Mouse (Mus musculus) granulocyte monocyte progenitor cell, adult 5-6 weeks (primary cell): ENCODE measurements around the gene 4930539E08Rik. TPM values are rescaled to one million over a fixed set of nuclear protein-coding genes. Genes with fewer than 3 reads are reported as not detected.

Experiments used
- ATAC-seq: replicated peaks from 2 replicates; pipeline ENCODE4 v1.8.0; 2016; ENCODE audit warnings: mild to moderate bottlenecking, moderate TSS enrichment, inconsistent platforms; ENCODE audit not compliant: poor library complexity, severe bottlenecking
- total RNA-seq, 2 experiments: library from RNA; stranded (forward) in 1 of 2; stranded (reverse) in 1 of 2; fragments of 200-712, 200-1000 nt in 1 of 2; fragments of >200 nt in 1 of 2; fragmentation: Nextera tagmentation in 1 of 2; gene quantifications; 2 replicates each; pipeline ENCODE4 v1.2.3; 2014 to 2017

The 4930539E08Rik gene
- total RNA-seq, 2 experiments from 2014 or later = 1.2 to 2.6 TPM

- ATAC-seq = no peak
Observed at GRCm38 (mm10) chr17:28931436-28932211, 16.5 kb upstream of the 4930539E08Rik start.

GRCm38 (mm10) chr17:28930392-28931074 lies 15.4 kb upstream of the 4930539E08Rik start:
- ATAC-seq = peak; percentile 66

- ATAC-seq = no peak
Observed at GRCm38 (mm10) chr17:28929369-28929768, 14.2 kb upstream of the 4930539E08Rik start.

GRCm38 (mm10) chr17:28928004-28928403 lies 12.9 kb upstream of the 4930539E08Rik start:
- no peak for ATAC-seq

GRCm38 (mm10) chr17:28926866-28927635 lies 11.9 kb upstream of the 4930539E08Rik start:
- ATAC-seq = peak; percentile 33; the same call in 1 of the 2 replicates

GRCm38 (mm10) chr17:28926380-28926779 lies 11.3 kb upstream of the 4930539E08Rik start:
- ATAC-seq = peak; percentile 57

- no peak for ATAC-seq
Observed at GRCm38 (mm10) chr17:28924957-28925595, 10.0 kb upstream of the 4930539E08Rik start.

- ATAC-seq = peak; percentile 60
Observed at GRCm38 (mm10) chr17:28922096-28922495, 7.0 kb upstream of the 4930539E08Rik start.

GRCm38 (mm10) chr17:28921086-28921485 lies 6.0 kb upstream of the 4930539E08Rik start:
- ATAC-seq = peak; percentile 77

GRCm38 (mm10) chr17:28916520-28916919 lies 1.4 kb upstream of the 4930539E08Rik start:
- no peak for ATAC-seq

GRCm38 (mm10) chr17:28913940-28914339 lies 1.2 kb downstream of the 4930539E08Rik start:
- no peak for ATAC-seq

GRCm38 (mm10) chr17:28913200-28913599 lies 1.9 kb downstream of the 4930539E08Rik start:
- ATAC-seq = no peak

- no peak for ATAC-seq
Observed at GRCm38 (mm10) chr17:28910139-28910538, 5.0 kb downstream of the 4930539E08Rik start.

GRCm38 (mm10) chr17:28909252-28909941 lies 5.7 kb downstream of the 4930539E08Rik start:
- ATAC-seq = peak; percentile 67

GRCm38 (mm10) chr17:28907959-28908358 lies 7.2 kb downstream of the 4930539E08Rik start:
- no peak for ATAC-seq

- no peak for ATAC-seq
Observed at GRCm38 (mm10) chr17:28905377-28905916, 9.7 kb downstream of the 4930539E08Rik start.

- peak; percentile 41 for ATAC-seq
Observed at GRCm38 (mm10) chr17:28904546-28905376, 10.4 kb downstream of the 4930539E08Rik start.

GRCm38 (mm10) chr17:28901559-28901958 lies 13.6 kb downstream of the 4930539E08Rik start:
- ATAC-seq = no peak

GRCm38 (mm10) chr17:28899427-28899826 lies 15.7 kb downstream of the 4930539E08Rik start:
- no peak for ATAC-seq
